Mouse (Mus musculus): ENCODE results near the gene Arhgap45.

DNA sequence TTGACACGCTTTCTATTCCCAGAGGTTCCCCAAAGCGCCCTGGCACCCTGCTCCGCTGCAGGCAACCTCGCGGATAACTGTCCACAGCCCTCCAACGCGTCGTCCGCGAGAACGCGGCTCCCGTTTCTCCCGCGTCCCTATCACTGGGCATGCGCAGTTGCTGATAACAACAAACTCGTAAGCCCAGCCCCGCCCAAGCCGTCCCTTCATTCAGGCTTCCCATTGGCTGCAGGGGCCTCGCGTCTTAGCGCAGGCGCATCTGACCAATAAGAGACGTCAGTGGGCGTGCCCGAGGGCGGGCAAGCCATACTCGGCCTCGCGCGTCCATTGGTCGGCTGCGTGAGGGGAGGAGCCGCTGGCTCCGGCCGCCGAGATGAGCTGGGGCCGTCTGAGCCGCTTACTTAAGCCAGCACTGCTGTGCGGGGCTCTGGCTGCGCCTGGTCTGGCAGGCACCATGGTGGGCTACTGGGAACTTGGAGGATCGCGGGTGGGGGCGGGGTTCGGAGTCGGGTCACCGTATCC is 36.9 kb downstream of the Arhgap45 start:
- no peak for TF ChIP-seq CTCF (IDR thresholded peaks at IDR 0.05; ENCODE audit: low read depth, low read length)
- TF ChIP-seq POLR2A (IDR thresholded peaks at IDR 0.05; ENCODE audit: borderline replicate concordance, low read depth, low read length): peak; percentile 79

Data from bone marrow macrophage, adult 2 months (primary cell).